Mouse (Mus musculus) ES-E14 (cell line): Measurements from ENCODE around the gene Gdf9.

Source experiments
- CHD2 ChIP-seq: IDR thresholded peaks from 2 replicates; pipeline ENCODE4 v1.6.1; 2014; ENCODE audit warnings: mild to moderate bottlenecking, low read depth, low read length, inconsistent platforms
- HCFC1 ChIP-seq: IDR thresholded peaks from 2 replicates; pipeline ENCODE4 v1.6.1; 2012; ENCODE audit warnings: low read length, inconsistent platforms, borderline replicate concordance; ENCODE audit not compliant: insufficient read depth
- MAFK ChIP-seq: IDR thresholded peaks from 2 replicates; pipeline ENCODE4 v1.6.1; 2014; ENCODE audit warnings: mild to moderate bottlenecking, low read depth, low read length, inconsistent platforms; ENCODE audit not compliant: insufficient read depth
- ZC3H11A ChIP-seq: IDR thresholded peaks from 2 replicates; pipeline ENCODE4 v1.6.1; 2012; ENCODE audit warnings: low read depth, mild to moderate bottlenecking, inconsistent platforms, low read length, borderline replicate concordance
- ZNF384 ChIP-seq: IDR thresholded peaks from 2 replicates; pipeline ENCODE4 v1.6.1; 2012; ENCODE audit warnings: low read depth, low read length, inconsistent platforms

DNA sequence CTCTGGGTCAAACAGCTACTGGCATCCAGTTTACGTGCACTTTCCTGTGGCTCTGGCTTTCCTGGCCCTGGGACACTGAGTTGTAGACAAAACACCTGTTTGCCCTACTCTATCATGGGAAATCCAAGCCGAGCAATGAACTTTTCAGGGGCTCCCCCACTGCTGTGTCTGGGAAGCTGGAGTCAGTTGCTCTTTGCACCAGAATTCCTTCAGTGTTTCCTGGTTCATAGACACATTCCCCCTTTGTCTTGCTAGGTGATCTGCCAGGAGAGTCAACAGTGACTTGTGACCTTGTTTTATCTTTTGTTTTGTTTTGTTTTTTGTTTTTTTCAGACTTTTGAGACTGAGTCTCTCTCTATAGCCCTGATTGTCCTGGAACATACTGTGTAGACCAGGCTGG, 20.5 kb downstream of the Gdf9 start:
- TF ChIP-seq ZNF384: no peak
- TF ChIP-seq ZC3H11A: no peak
- no peak for TF ChIP-seq CHD2
- TF ChIP-seq MAFK: no peak
- TF ChIP-seq HCFC1: no peak
